Mouse (Mus musculus) embryonic facial prominence, embryonic 12.5 days (tissue): ENCODE data around the gene Rnf208. TPM values are rescaled to one million over a fixed set of nuclear protein-coding genes. Genes with fewer than 3 reads are reported as not detected.
A peak's percentile ranks its signal among the peaks of the same experiment; 100 is the strongest.
"Not testable (repeated sequence)": the region's sequence is repeated elsewhere in the genome, so short reads cannot be mapped to it uniquely, and the experiment has no call there.

Experiments used
- ATAC-seq: fragments of 200-750 bp; cut with Nextera tagmentation; 2 replicates; pipeline ENCODE4 v1.8.0; 2017; ENCODE audit not compliant: insufficient number of reproducible peaks, insufficient read depth, low FRiP score, low TSS enrichment
- H3K27ac ChIP-seq: fragments of 300-500 bp; sonication (generic); 2 replicates; pipeline ENCODE4 v1.5.1; 2016; ENCODE audit warnings: mild to moderate bottlenecking
- H3K27me3 ChIP-seq: fragments of 300-500 bp; sonication (generic); 2 replicates; pipeline ENCODE4 v1.6.1; 2016; ENCODE audit warnings: mild to moderate bottlenecking, moderate library complexity
- H3K36me3 ChIP-seq: fragments of 300-500 bp; sonication (generic); 2 replicates; pipeline ENCODE4 v1.6.1; 2016; ENCODE audit warnings: mild to moderate bottlenecking
- H3K4me1 ChIP-seq: fragments of 300-500 bp; sonication (generic); 2 replicates; pipeline ENCODE4 v1.6.1; 2016
- H3K4me2 ChIP-seq: fragments of 300-500 bp; sonication (generic); replicated peaks from 2 replicates; pipeline ENCODE4 v1.6.1; 2016; ENCODE audit warnings: mild to moderate bottlenecking, moderate library complexity
- H3K4me3 ChIP-seq: fragments of 300-500 bp; sonication (generic); 2 replicates; pipeline ENCODE4 v1.5.1; 2016; ENCODE audit warnings: mild to moderate bottlenecking
- H3K9ac ChIP-seq: fragments of 300-500 bp; sonication (generic); 2 replicates; pipeline ENCODE4 v1.6.1; 2016; ENCODE audit warnings: mild to moderate bottlenecking, moderate library complexity
- H3K9me3 ChIP-seq: fragments of 300-500 bp; sonication (generic); 2 replicates; pipeline ENCODE4 v1.6.1; 2016; ENCODE audit warnings: mild to moderate bottlenecking, moderate library complexity
- WGBS: fragments of 180-500 bp; shearing (Covaris S2); methylation state at CpG from one replicate; pipeline ENCODE4 v1.1.7; 2016; 5-methylcytosine and 5-hydroxymethylcytosine counted together
- polyA plus RNA-seq: library from polyadenylated mRNA; unstranded; fragments of >200 nt; fragmentation: Nextera tagmentation; extraction: Ambion mirVana; gene quantifications from 2 replicates; pipeline ENCODE4 v1.2.1, GENCODE M21; 2016

The Rnf208 gene
- polyA plus RNA-seq, 1 experiment from 2014 or later: 9.4 TPM

DNA sequence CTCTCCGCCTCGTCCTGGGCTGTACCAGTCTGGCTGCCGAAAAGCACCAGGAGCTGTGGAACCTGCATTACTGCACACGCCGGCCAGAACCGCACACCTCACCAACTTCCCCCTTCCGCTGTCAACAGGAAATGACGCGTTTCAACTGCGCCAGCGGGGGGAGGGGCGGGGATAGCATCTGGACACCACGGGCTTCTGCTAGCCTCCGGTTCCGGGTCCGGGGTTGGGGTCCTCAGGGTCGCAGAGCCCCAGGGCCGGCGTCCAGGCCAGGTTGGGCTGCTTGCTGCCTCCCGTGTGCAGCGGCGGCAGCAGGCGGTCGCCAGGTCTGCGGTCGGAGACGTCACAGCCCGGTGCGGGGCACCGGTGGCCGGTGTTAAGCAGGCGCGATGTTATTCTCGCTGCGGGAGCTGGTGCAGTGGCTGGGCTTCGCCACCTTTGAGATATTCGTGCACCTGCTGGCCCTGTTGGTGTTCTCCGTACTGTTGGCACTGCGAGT, 13.3 kb downstream of the Rnf208 start, which contains the start of gene Tmem203:
Gene Tmem203, plus strand, starts transcription at position 156 of the 496 bp plus-strand sequence.
- Histone ChIP-seq H3K4me2 (peak within 1 kb of the TSS; percentile 97), H3K36me3 (peaks cover 5% of the 10 kb centered on the region), H3K4me1 (peaks cover 14% of the 10 kb centered on the region), H3K9me3 (no peaks in the 10 kb centered on the region), H3K27me3 (no peaks in the 10 kb centered on the region), H3K4me3 (peak within 1 kb of the TSS; percentile 98), H3K9ac (peak within 1 kb of the TSS; percentile 87), H3K27ac (peak within 1 kb of the TSS; percentile 74)
- WGBS: under 1% methylated on average over 39 of the region's 39 CpGs
- peak; percentile 58 for ATAC-seq

DNA sequence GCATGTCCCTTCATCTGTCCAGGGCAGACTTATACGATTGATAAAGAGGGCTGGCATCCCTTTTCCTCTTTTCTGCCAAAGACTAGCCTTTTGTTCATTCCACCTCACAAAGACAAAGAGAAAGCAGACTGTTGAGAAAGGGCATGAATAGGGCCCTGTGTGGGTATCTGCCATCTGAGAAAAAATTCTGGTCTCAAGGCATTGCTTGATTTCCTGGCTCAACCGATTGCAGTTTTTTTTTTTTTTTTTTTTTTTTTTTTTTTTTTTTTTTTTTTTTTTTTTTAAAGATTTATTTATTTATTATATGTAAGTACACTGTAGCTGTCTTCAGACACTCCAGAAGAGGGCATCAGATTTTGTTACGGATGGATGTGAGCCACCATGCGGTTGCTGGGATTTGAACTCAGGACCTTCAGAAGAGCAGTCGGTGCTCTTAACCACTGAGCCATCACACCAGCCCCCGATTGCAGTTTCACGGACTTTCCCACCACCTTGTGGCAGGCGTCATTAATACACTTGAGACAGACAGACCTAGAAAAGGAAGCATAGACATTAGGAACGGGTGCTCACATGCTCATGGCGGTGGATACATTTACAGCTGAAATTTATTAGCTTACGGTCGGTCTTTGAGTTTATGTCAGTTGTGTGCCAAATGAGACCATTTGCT, 14.5 kb downstream of the Rnf208 start:
- H3K9me3 ChIP-seq, H3K9ac ChIP-seq, ATAC-seq, H3K36me3 ChIP-seq, H3K27ac ChIP-seq, H3K27me3 ChIP-seq: not testable (repeated sequence)
- Histone ChIP-seq H3K4me3 (peak overlapping the region; percentile 98), H3K4me2 (peak overlapping the region; percentile 97), H3K4me1 (peaks cover 14% of the 10 kb centered on the region)
- 59% methylated on average over 12 of the region's 12 CpGs for WGBS

- H3K36me3 ChIP-seq, H3K9me3 ChIP-seq, ATAC-seq, H3K27me3 ChIP-seq, H3K4me3 ChIP-seq, H3K4me2 ChIP-seq, H3K9ac ChIP-seq, H3K27ac ChIP-seq: not testable (repeated sequence)
- 90% methylated on average over 5 of the region's 5 CpGs for WGBS
- H3K4me1 ChIP-seq: peaks cover 14% of the 10 kb centered on the region
Measured at GRCm38 (mm10) chr2:25257250-25257649, 15.2 kb downstream of the Rnf208 start.

GRCm38 (mm10) chr2:25258887-25259286, 16.8 kb downstream of the Rnf208 start:
- Histone ChIP-seq H3K4me1 (peaks cover 23% of the 10 kb centered on the region), H3K4me2 (no peak overlapping the region), H3K4me3 (no peak overlapping the region), H3K9ac (no peak overlapping the region), H3K36me3 (no peaks in the 10 kb centered on the region), H3K9me3 (no peaks in the 10 kb centered on the region), H3K27ac (no peak overlapping the region), H3K27me3 (peaks cover 11% of the 10 kb centered on the region)
- ATAC-seq: no peak
- WGBS: 55% methylated on average over 2 of the region's 2 CpGs

DNA sequence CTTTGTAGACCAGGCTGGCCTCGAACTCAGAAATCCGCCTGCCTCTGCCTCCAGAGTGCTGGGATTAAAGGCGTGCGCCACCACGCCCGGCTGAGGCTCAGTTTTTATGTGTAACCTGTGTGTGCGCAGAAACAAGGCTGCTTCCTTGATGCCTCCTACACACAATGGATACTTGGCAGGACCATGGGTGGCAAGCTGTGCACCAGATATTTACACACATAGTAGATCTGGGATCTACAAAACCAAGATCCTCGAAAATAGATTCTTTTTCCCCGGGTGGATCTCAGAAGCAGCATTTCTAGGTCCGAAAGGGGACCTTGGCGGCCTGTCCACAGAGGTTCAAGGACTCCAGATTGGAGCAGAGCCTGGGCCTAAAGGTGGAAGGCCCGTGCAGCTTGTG, 19.8 kb downstream of the Rnf208 start:
- peaks cover 31% of the 10 kb centered on the region for H3K4me1 ChIP-seq
- H3K27me3 ChIP-seq: peaks cover 23% of the 10 kb centered on the region
- H3K27ac ChIP-seq: peak overlapping the region; percentile 14; the same call in 1 of the 2 replicates
- H3K36me3 ChIP-seq: 0 out of 2 replicates have a peak, but pooled peaks cover 2% of the 10 kb centered on the region
- peak overlapping the region; percentile 58 for H3K4me3 ChIP-seq
- H3K4me2 ChIP-seq: peak overlapping the region; percentile 98
- no peak overlapping the region for H3K9ac ChIP-seq
- 42% methylated on average over 12 of the region's 12 CpGs for WGBS
- no peak for ATAC-seq
- no peaks in the 10 kb centered on the region for H3K9me3 ChIP-seq

DNA sequence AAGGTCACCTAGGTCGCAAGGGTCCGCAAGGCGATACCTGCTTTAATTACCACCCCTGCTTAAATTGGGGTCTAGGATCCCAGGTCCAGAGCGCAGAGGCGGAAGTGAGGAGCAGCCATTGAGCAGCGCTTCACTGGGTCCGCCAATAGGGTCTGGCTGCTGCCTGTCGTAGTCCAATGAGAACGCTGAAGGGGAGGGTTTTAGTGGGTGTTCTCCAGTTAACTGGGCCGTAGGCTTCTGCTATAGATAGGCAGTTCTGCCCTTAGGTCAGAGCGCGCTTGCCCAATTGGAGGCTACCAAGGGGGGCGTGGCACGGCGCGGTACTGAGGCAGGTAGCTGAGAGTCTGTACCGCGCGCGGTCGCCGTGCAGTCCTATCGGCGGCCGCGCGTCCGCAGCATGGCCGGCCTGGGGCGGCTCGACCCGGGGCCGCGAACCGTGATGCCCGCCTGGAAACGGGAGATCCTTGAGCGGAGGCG, 20.3 kb downstream of the Rnf208 start, which contains the start of gene Tprn:
Gene Tprn, plus strand, starts transcription at position 328 of the 477 bp plus-strand sequence.
- Histone ChIP-seq H3K27me3 (peaks cover 23% of the 10 kb centered on the region), H3K4me2 (peak within 1 kb of the TSS; percentile 98), H3K4me1 (peaks cover 33% of the 10 kb centered on the region), H3K4me3 (peak within 1 kb of the TSS; percentile 58), H3K36me3 (peaks cover 6% of the 10 kb centered on the region; the same call in 1 of the 2 replicates), H3K9ac (peak within 1 kb of the TSS; percentile 74), H3K27ac (peak within 1 kb of the TSS; percentile 14; the same call in 1 of the 2 replicates), H3K9me3 (no peaks in the 10 kb centered on the region)
- WGBS: 0% methylated on average over 39 of the region's 39 CpGs
- ATAC-seq: peak; percentile 99

DNA sequence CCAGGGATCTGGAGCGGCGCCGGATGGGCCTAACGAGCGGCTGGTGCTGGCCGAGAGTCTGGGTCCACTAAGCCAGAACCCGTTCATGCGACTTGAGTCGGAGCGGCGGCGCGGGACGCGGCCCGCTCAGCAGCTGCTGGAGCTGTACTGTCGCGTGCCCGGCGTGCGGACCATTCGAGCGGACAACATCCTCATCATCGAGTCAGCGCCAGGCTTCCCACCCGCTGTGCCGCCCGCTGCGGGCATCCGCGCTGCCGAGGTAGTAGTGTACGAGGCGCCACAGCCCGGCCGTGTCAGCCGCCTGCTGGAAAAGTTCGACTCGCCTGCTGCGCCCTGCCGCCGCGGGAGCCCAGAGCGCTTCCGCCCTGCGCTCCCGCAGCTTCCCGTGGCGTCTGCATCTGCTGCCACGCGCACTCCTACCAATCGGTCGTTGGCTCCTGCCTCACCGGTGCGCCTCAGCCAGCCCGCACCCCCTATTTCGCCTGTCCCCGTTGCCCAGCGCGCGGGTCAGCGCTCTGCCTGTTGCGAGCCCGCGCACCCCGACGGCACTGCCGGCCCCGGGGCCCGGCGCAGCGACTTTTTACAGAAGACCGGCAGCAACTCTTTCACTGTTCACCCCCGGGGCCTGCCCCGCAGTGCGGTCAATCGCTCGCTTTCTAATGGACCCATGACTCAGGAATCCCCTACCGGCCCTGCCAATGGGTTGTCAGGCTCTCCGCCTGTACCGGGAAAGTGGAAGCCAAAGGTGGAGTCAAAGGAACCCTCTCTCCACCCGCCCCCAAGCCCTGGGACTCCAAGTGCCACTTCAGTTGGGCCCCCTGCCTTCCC, 21.0 kb downstream of the Rnf208 start:
- WGBS: under 1% methylated on average over 82 of the region's 82 CpGs
- Histone ChIP-seq H3K4me2 (peak overlapping the region; percentile 98), H3K36me3 (peaks cover 7% of the 10 kb centered on the region; the same call in 1 of the 2 replicates), H3K27ac (no peak overlapping the region), H3K4me1 (peaks cover 34% of the 10 kb centered on the region), H3K27me3 (peaks cover 23% of the 10 kb centered on the region), H3K9me3 (no peaks in the 10 kb centered on the region), H3K9ac (peak overlapping the region; percentile 74), H3K4me3 (peak overlapping the region; percentile 58)
- ATAC-seq: no peak; the same call in 1 of the 2 replicates

GRCm38 (mm10) chr2:25263623-25264285, 21.7 kb downstream of the Rnf208 start:
- WGBS: 21% methylated on average over 12 of the region's 12 CpGs
- peak overlapping the region; percentile 74 for H3K9ac ChIP-seq
- peaks cover 9% of the 10 kb centered on the region; the same call in 1 of the 2 replicates for H3K36me3 ChIP-seq
- H3K27ac ChIP-seq: no peak overlapping the region
- no peak for ATAC-seq
- peaks cover 23% of the 10 kb centered on the region for H3K27me3 ChIP-seq
- peak overlapping the region; percentile 98 for H3K4me2 ChIP-seq
- no peaks in the 10 kb centered on the region for H3K9me3 ChIP-seq
- H3K4me3 ChIP-seq: peak overlapping the region; percentile 58
- peaks cover 34% of the 10 kb centered on the region for H3K4me1 ChIP-seq

DNA sequence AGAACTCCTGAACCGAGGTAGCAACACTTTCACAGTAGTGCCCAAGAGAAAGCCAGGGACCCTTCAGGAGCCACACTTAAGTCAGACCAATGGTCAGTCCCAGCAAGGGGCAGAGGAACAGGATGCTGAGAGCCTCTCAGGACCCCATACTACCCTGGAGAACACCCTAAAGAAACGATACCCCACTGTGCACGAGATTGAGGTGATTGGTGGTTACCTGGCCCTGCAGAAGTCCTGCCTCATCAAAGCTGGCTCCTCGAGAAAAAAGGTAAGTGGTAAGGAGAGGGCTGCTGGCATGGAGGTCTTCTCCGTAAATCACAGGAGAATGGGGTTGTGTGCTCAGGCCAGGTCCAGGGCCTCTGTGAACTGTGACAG, 22.2 kb downstream of the Rnf208 start:
- H3K27me3 ChIP-seq: peaks cover 23% of the 10 kb centered on the region
- ATAC-seq: no peak
- H3K4me2 ChIP-seq: peak overlapping the region; percentile 98; the same call in 1 of the 2 replicates
- H3K36me3 ChIP-seq: peaks cover 14% of the 10 kb centered on the region
- H3K9me3 ChIP-seq: no peaks in the 10 kb centered on the region
- H3K9ac ChIP-seq: 0 out of 2 replicates have a peak overlapping the region, but pooled peaks have one; percentile 74
- peaks cover 34% of the 10 kb centered on the region for H3K4me1 ChIP-seq
- WGBS: 80% methylated on average over 5 of the region's 5 CpGs
- H3K27ac ChIP-seq: no peak overlapping the region
- H3K4me3 ChIP-seq: peak overlapping the region; percentile 58

- Histone ChIP-seq H3K9ac (no peak overlapping the region), H3K4me1 (peaks cover 34% of the 10 kb centered on the region), H3K9me3 (no peaks in the 10 kb centered on the region), H3K27me3 (peaks cover 23% of the 10 kb centered on the region), H3K27ac (no peak overlapping the region), H3K4me3 (no peak overlapping the region), H3K4me2 (no peak overlapping the region), H3K36me3 (peaks cover 20% of the 10 kb centered on the region)
- WGBS: 59% methylated on average over 3 of the region's 3 CpGs
- ATAC-seq: no peak
Measured at GRCm38 (mm10) chr2:25264851-25265250, 22.8 kb downstream of the Rnf208 start.
